Mouse (Mus musculus): ENCODE data around the gene Pax6.
A peak's percentile ranks its signal among the peaks of the same experiment; 100 is the strongest.

The Pax6 gene

DNA sequence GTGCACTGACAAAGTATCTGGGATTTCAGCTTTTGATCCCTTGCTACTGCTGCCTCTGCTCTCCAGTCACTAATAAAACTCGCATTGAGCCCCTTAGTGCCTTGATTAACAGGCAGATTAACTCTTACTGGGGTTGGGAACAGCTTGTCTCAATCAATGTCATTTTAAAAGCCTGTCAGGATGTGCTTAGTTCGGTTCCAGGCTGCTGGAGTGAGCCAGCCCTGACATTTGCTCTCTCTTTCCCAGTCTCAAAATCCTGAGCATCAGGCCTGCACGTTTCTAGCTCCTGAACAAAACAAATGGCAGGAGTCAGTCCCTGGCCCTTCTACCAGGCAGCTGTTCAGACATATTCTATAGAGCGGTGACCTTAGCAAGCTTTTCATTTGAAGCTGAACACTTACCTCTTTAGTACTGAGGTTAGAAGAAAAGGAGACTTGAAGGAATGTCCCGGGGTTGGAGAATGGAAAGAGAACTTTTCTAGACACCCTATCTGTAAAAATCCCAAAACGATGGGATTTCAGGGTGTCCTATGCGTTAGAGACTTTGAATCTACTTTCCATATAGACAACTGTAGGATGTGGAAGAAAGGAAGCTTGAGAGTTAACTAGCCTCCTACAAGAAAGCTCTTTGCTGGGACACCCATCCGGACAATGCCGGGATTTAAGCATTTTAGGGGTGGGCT is 2.6 kb downstream of the Pax6 start:
- no peak for DNase-seq (ENCODE audit: low spot score)

GRCm38 (mm10) chr2:105671798-105672595 is 3.3 kb downstream of the Pax6 start:
- no peak for DNase-seq (ENCODE audit: low spot score)

DNA sequence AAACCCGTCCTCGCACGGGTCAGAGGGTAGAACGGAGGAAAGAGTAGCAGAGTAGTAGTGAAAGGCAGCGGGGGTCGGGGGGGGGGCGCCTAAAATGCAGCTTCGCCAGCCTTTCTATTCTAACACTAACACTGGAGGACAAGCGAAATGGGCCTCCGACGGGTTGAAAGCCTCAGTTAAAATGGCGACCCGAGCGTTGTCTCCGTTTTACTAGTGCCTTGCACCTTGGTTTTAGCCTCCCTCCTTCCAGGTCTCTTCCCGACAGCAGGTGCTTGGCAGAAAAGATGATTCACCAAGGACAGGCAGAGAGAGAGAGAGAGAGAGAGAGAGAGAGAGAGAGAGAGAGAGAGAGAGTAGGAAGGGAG is 3.9 kb downstream of the Pax6 start:
- DNase-seq (ENCODE audit: low spot score) = no peak

DNA sequence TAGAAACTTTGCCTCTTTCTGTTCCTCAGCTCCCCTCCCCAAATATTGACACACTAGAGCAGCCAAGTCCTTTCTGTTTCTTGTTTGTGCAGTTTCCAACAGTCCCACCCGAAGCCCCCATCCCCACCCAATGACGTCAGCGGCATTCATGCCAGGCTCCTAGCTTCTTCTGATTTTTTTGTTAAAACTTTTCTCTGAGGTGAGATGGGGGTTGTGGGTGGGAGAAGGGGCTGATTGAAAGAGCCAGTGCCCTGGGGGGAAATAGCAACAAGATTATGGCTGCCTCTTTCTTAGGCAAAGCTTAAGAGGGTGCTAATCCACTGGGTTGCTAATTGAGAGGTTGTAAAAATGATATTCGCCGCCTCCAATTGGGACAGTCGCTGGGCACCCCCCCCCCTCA is 4.4 kb downstream of the Pax6 start:
- DNase-seq (ENCODE audit: low spot score) = no peak

- DNase-seq (ENCODE audit: low spot score) = no peak
Observed at GRCm38 (mm10) chr2:105673631-105674060, 4.9 kb downstream of the Pax6 start.

DNA sequence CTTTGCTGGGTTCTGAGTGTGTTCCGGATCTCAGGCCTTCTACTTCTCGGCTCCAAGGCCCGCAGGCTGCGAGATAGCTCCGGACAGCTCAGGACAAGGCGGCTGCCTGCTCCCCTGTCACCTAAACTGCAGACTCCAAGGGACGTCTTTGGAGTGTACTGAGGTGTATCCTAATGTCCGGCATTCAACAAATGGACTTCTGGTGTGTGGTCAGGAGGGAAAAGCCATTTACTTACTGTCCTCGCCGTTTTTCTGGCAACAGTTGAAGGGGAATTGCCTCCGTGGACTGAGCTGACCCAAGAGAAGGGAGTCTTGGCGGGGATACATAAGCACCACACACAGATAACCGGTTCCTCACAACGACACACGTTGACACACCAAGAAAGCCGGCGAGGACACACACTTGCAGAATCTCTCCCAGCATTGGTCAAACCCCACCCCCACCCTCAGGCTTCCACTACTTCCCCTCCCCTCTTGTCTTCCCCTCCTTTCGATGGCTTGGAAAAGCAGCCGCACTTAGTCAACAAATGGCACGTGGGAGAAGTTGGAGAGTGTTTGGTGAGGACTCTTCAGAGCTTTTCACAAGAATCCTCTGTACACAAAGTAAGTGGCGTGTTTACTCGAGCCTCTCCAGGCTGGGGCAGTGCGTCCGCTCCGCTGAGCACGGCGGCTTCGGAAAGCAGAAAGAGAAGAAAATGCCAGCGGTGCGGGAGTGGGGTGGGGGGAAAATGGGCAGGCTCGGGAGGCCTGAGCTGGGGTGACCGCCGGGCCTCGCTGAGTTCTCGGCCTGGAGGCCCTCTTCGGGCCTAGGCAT is 5.6 kb downstream of the Pax6 start:
- DNase-seq (ENCODE audit: low spot score) = no peak

DNA sequence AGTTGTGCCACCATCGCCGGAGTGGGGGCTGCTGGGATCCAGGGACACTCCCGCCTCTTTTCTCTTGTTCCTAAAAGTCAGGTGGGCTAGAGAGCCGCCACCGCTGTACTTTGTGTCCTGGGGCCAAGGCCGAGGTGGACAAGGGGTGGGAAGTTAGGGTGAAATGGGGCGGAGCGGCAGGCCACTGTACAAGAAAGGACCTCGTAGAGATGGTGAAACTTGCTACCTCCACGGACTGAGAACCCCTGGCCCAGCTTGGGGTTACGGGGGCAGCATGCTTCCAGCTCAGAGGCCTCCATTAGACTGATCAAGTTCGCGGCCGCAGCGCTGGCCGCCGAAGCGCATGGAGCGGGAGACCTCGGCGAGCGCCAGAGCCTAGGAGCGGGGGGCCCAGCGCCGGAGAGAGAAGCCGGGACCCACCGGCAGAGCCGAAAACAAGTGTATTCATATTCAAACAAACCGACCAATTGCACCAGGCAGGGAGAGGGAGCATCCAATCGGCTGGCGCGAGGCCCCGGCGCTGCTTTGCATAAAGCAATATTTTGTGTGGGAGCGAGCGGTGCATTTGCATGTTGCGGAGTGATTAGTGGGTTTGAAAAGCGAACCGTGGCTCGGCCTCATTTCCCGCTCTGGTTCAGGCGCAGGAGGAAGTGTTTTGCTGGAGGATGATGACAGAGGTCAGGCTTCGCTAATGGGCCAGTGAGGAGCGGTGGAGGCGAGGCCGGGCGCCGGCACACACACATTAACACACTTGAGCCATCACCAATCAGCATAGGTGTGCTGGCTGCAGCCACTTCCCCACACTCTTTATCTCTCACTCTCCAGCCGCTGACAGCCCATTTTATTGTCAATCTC is 6.4 kb downstream of the Pax6 start:
- peak; percentile 47 for DNase-seq (ENCODE audit: low spot score)

DNA sequence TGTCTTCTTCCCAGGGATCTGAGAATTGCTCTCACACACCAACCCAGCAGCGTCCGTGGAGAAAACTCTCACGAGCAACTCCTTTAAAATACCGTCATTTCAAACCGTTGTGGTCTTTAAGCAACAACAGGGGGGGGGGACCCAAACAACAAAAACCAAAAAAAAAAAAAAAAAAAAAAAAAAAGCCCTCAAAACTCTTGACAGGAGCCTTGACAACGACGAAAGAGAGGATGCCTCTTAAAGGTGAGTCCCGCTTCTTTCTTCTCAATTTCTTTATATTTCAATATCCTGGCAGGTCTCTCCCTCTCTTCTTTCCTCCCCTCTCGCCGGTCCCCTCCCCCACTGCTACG is 7.0 kb downstream of the Pax6 start:
- no peak for DNase-seq (ENCODE audit: low spot score)

DNA sequence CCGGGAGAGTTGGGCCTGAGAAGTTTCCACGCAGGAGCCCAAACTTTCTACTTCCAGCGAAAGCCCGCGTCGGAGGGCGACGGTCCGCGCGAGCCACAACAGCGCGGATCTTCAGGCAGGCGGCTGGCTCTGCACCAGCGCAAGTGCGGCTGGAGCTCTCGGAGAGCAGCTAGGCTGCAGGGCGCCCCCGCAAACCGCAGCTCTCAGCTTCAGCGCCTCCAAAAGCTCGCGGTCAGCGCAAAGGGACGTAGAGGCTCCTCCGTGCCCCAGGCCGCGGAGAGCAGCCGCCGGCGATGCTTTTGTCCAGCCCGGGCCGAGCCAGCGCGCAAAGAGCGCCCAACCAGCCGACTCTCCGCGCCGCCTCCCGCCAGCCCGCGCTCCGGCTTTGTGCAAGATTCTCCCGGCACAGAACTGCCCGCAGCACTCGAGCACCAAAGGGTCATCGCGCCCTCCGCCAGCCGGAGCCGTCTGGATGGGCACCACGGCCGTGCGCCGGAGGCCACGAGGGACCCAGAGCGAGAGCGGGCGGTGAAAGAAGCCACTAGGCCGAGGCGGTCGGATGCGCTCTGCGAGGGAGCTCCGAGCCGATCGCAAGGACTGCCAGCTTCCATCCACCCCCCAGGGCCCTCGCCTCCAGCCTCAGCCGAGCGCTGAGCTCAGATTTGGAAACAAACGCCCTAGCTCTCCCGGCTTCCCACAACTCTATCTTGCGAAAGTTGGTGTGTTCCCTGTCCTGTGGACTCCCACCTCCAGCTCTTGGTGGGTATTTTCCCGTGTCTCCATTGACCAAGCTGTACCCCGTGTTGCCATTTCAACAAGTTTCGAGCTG is 7.6 kb downstream of the Pax6 start:
- no peak for DNase-seq (ENCODE audit: low spot score)

GRCm38 (mm10) chr2:105676909-105677433 is 8.3 kb downstream of the Pax6 start:
- no peak for DNase-seq (ENCODE audit: low spot score)

GRCm38 (mm10) chr2:105677434-105678105 is 8.9 kb downstream of the Pax6 start:
- no peak for DNase-seq (ENCODE audit: low spot score)

DNA sequence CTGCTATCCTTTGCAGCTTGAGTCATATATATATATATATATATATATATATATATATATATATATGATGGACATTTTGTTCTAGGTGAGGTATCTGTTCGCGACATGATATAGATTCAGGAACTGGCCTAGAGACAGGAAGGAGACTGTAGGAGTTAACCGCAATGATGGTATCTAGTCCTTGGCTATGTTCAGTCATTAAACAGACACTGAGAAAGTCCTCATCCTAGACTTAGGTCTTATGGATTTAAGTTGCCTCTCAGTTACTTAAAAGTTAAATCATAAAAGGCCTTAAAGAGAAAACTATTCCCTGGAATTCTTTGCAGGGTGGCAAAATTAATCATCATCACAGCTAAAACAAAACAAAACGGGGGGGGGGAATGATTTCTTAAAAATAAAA is 9.6 kb downstream of the Pax6 start:
- DNase-seq (ENCODE audit: low spot score) = no peak

DNA sequence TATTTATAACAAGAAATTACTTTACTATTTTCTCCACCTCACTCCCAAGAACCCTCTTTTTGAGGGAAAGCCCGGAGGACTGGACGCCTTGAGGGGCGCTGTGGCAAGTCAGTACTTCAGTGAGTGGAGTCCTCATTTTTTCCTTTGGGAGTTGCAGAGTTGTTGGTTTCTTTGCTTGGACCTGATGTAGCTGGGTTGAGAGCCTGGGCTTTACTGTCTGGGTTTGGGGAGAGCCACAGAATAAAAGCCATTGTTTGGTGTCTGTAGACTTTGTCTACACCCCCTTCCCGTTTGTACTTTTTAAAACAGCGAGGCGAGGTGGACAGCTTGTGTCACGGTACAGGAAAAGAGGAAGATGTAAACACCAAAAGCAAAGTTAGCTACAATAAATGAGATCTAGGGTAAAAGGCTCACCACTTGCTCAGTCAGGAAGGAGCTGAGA is 10.2 kb downstream of the Pax6 start:
- no peak for DNase-seq (ENCODE audit: low spot score)

DNA sequence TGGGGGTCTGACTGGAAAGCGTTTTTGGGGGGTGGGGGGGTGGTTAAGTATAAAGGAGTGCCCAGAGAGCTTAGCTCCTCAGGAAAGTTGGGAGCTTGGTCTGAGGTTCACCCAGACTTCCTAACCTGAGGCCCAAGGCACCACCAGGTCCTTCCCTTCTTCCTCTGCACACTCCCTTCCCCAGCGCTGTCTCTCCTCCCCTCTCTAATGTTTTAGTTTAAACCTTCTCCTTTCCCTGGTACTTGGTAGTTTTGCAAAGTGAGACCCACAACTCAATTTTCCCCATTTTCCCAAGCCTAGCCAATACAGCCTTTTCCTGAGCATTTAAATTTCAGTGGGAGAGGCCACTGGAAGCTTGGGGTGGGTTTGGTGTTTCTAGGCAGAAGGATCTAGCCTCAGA is 10.6 kb downstream of the Pax6 start:
- DNase-seq (ENCODE audit: low spot score) = no peak

DNA sequence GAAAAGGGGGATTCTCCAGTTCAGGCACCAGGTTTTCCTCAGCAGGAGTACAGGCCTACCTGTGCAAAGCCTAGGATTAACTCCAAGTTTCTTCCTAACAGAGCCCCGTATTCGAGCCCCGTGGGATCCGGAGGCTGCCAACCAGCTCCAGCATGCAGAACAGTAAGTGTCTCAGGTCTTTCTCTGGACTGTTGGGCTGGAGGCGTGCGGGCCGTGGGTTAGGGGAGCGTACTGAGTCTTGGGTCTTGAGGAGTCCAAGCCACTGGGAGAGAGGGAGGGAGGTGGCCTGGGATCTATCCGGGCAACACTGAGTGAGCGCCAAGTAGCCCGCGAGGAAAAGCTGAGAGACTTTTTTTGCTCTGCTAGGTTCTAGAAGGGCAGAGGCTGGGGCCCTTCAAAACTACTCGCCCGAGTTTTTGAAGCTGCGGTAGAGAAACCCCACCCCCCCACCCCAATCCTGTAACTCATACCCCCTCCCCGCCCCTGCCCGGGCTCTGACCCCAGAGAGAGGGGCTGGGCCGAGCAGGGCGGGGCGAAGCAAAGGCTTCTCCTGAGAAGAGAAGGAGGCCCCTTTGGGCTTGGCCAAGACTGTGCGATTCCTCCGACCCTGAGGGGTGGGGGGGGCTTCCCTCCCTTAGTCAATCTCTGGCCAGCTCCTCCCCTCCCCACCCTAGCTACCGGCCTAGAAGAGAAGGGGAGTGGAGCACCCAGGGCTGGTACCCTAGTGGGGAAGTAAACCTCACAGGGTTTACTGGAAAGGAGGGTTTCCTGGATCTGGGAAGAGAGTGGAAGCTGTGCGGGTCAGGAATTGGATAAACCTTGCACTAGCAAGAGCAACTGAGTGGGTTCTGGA is 11.7 kb downstream of the Pax6 start:
- DNase-seq (ENCODE audit: low spot score) = no peak

DNA sequence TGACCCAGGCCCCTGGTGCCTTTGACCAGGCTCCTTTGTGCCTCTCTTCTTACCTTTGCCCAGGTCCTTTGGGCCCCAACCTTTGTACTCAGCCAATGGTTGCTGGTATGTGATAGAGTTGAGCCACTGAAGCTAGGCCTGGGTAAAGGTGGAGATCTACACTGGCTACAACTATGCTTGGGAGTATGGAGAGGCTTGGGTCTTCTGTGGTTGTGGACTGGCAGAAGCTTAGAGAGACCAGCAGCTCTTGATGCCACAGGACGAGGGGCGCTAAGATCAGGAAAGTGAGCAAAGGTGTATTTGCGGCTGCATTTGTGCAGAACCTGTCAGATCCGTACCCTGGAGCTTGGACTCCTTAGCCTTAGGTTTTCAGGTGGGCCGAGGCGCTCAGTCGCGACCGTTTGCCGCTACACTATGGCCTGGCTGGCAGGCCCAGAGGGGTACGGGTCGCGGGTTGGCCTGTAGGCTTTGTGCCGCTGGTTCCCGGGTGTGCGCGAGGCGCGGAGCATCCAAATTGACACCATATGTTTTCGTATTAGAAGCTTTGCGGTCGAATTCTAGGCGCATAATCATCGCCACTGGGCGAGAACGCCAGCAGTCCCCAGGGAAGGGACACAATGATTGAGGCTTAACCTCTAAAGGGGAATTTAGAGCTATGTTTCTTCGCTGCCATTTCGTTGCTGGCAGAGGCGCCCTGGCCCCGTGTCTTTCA is 12.5 kb downstream of the Pax6 start:
- no peak for DNase-seq (ENCODE audit: low spot score)

GRCm38 (mm10) chr2:105682011-105682501 is 13.4 kb downstream of the Pax6 start:
- DNase-seq (ENCODE audit: low spot score) = no peak

DNA sequence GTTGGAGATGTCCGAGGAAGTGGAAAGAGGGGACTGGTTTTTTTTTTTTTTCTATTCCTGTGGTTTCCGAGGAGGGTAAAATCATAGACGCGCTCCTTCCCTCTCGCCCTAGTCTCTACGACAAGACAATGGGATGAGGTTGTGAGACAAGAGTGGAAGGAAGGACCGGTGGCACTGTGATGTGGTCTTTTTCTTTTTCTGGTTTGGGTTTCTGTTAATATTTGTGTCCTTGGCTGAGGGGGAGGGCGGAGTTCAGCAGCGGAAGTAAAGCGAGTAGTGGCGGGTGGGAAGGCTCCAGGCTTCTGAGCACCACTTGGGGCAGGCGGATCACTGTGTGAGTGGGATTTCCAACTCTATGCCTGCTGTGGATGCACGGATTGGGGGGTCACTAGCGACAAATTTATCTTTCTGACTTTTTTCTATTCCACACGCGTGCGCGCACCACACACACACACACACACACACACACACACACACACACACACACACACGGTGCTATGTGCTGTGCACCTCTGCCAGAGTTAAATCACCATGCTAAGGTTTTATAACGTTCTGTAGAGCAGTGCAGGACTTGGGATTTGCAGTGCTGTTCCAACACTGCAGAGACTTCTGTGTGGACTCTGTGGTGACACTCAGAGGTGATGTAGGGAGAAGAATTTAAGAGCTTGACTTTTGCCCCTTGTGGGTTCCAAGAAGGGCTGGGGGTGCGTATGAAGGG is 14.1 kb downstream of the Pax6 start:
- DNase-seq (ENCODE audit: low spot score) = no peak

Measured in urinary bladder, postnatal 14 days (tissue).